18 mouse cellular contexts compared by ENCODE assay signal in genomic region chr7:102348681-102349080, GRCm38 (mm10).
DNase-seq lines count a peak whose midpoint lies in the region; TF ChIP-seq lines count a peak whose summit lies in the region.
"Had no signal": no experiment of that assay in that cellular context is flagged by ENCODE, and none has a peak within 500 bp of the region (broad histone marks: within the 10 kb centered on the region; RNA-seq: fewer than 3 reads in every experiment).

No protein-coding gene starts in this region.

- peaks cover 11% of the 10 kb centered on the region; the same call in 1 of the 2 replicates for H3K4me1 ChIP-seq in brown adipose tissue, adult 24 weeks (ENCODE audit: control insufficient read depth, insufficient read depth, insufficient read length, low read length)
- H3K4me1 ChIP-seq: hindbrain, embryonic 15.5 days had no signal

- TF ChIP-seq CTCF in gastrocnemius, adult 2 months (IDR thresholded peaks at IDR 0.05), result no peak

- intact Hi-C loops in gastrocnemius, adult 2 months (cut with DNase I), result loop anchor here (5.0 kb wide), 1 partner anchor 64 kb away; no protein-coding TSS in a partner anchor

- DNase-seq in gastrocnemius, adult 2 months, result no peak
- DNase-seq in gastrocnemius, adult 18-20 months (ENCODE audit: low spot score), result no peak
- peak; percentile 22 for DNase-seq in kidney, postnatal 14 days
- DNase-seq in kidney, postnatal 25 days, result no peak
- no peak for DNase-seq in frontal cortex, postnatal 25 days (ENCODE audit: low spot score in 2 of 2)
- no peak for DNase-seq in yolk sac, embryonic 10.5 days (ENCODE audit: low spot score)
- DNase-seq: adrenal gland, postnatal 10 days; cerebellum, adult 11-12 months; cerebellum, adult 9-10 months; cerebellum, postnatal 25 days; gastrocnemius, postnatal 14 days; heart, postnatal 36 days had no signal

- H3K27ac ChIP-seq in gastrocnemius, adult 2 months, result peak overlapping the region; percentile 73
- H3K27ac ChIP-seq in brown adipose tissue, adult 24 weeks (replicated peaks; ENCODE audit: low read depth, low read length), result peak overlapping the region; percentile 28
- H3K27ac ChIP-seq: embryonic facial prominence, embryonic 13.5 days; forebrain, embryonic 10.5 days; heart, embryonic 13.5 days; hindbrain, embryonic 15.5 days had no signal

- no peak overlapping the region for H3K4me3 ChIP-seq in gastrocnemius, adult 2 months
- H3K4me3 ChIP-seq in brown adipose tissue, adult 24 weeks (ENCODE audit: insufficient read depth, low read depth, low read length), result no peak overlapping the region
- H3K4me3 ChIP-seq: embryonic facial prominence, embryonic 13.5 days; erythroblast, embryonic 14.5 days; forebrain, embryonic 10.5 days; heart, embryonic 13.5 days; hindbrain, embryonic 15.5 days had no signal
